Mouse (Mus musculus): ENCODE data around the gene Zfp574. TPM values are rescaled to one million over a fixed set of nuclear protein-coding genes. Genes with fewer than 3 reads are reported as not detected.

The Zfp574 gene
- polyA plus RNA-seq, 1 experiment from 2014 or later: 23.1 TPM

DNA sequence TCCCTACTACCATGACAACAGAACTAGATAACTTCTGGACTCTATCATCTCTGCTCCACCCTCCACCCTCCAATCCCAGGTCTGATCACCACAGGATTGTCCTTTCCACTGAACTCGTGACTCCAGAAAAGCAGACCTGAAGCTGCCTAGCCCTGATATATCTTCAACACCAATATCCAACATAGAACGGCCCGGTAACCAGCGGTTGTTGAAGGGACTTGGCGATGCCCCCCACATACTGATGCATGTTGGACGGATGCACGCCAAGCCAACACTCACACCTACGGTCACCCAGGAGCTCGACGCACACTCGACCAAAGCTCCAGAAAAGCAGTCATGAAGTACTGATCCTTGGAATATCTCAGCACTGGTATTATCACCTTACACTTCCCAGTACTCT lies 58.9 kb downstream of the Zfp574 start:
- H3K27me3 ChIP-seq (replicated peaks; ENCODE audit: control insufficient read depth, insufficient read depth, low read length): peaks cover 43% of the 10 kb centered on the region
- H3K4me2 ChIP-seq: no peak overlapping the region

DNA sequence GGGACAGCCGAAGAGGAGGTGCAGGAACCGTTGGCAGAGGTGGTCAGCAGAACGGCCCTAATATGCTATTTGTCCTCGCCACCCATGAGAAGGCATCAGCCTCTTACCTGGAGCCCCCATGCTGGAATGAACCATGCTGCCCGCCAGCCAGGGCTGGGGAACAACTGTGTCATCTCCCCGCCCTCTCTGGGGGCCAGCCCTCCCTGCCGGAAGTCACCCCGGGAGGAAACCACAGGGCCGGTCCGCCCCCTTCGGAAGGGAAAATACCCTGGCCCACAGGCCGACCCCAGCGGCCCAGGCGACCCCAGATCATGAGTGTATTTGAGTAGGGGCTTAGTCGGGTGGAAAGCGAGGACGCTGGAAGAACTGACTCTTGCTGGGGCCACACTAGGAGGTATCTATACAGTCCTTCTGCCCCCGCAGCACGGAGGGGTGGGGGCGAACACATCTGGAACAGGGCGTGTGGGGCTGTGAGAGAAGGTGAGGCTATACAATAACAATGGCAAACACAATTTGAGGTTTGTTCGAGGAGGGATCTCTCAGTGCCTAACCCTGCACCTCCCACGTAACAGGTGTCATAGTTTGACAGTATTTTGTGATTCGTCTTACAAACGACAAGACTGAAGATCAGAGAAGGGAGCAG lies 60.1 kb downstream of the Zfp574 start:
- 7% methylated on average over 25 of the region's 25 CpGs for WGBS
- Histone ChIP-seq H3K4me2 (peak overlapping the region; percentile 69), H3K27me3 (replicated peaks; ENCODE audit: control insufficient read depth, insufficient read depth, low read length) (peaks cover 45% of the 10 kb centered on the region), H3K27ac (ENCODE audit: low read depth, low read length) (no peak overlapping the region), H3K4me1 (replicated peaks; ENCODE audit: control insufficient read depth, insufficient read depth, low read length) (peaks cover 7% of the 10 kb centered on the region), H3K4me3 (ENCODE audit: low read depth, low read length) (peak overlapping the region; percentile 45), H3K9me3 (ENCODE audit: control insufficient read depth, low read length) (no peaks in the 10 kb centered on the region), H3K9ac (ENCODE audit: low read depth, low read length) (peak overlapping the region; percentile 57), H3K36me3 (ENCODE audit: control insufficient read depth, insufficient read depth, low read length) (no peaks in the 10 kb centered on the region)
- ATAC-seq (replicated peaks; ENCODE audit: low FRiP score): no peak; the same call in 1 of the 2 replicates
- DNase-seq (ENCODE audit: low spot score): no peak

More for the DNA sequence above, 58.9 kb downstream of the Zfp574 start:
- Histone ChIP-seq H3K27ac (ENCODE audit: low read depth, low read length) (no peak overlapping the region), H3K4me1 (replicated peaks; ENCODE audit: control insufficient read depth, insufficient read depth, low read length) (peaks cover 7% of the 10 kb centered on the region), H3K9me3 (ENCODE audit: control insufficient read depth, low read length) (no peaks in the 10 kb centered on the region), H3K9ac (ENCODE audit: low read depth, low read length) (no peak overlapping the region), H3K36me3 (ENCODE audit: control insufficient read depth, insufficient read depth, low read length) (no peaks in the 10 kb centered on the region), H3K4me3 (ENCODE audit: low read depth, low read length) (no peak overlapping the region)
- ATAC-seq (replicated peaks; ENCODE audit: low FRiP score): no peak
- WGBS: 84% methylated on average over 11 of the region's 11 CpGs
- no peak for DNase-seq (ENCODE audit: low spot score)

Small RNA genes lying within 50 kb of the gene (microRNA-seq; reads per million reads assigned to microRNA genes)
- gene Mir6537 (ENCODE audit: borderline number of aligned reads): not detected

Other genes with a start within 250 kb of the Zfp574 start
- gene Gm9844, start 210.4 kb upstream of the Zfp574 start, polyA plus RNA-seq (2014; fragmentation: Nextera tagmentation; extraction: Ambion mirVana): 5.0 and 5.8 TPM in 2 replicates
- not detected in 2 replicates for gene Lypd4, start 202.6 kb upstream of the Zfp574 start, polyA plus RNA-seq (2014; fragmentation: Nextera tagmentation; extraction: Ambion mirVana)
- not detected in 2 replicates for gene Dmrtc2, start 202.5 kb upstream of the Zfp574 start, polyA plus RNA-seq (2014; fragmentation: Nextera tagmentation; extraction: Ambion mirVana)
- gene Rps19, start 188.2 kb upstream of the Zfp574 start, polyA plus RNA-seq (2014; fragmentation: Nextera tagmentation; extraction: Ambion mirVana): 2,415 and 2,620 TPM in 2 replicates
- 0.12 TPM in 1 of 2 replicates, not detected in the other for gene Cd79a, start 175.2 kb upstream of the Zfp574 start, polyA plus RNA-seq (2014; fragmentation: Nextera tagmentation; extraction: Ambion mirVana)
- 98.6 and 103 TPM in 2 replicates for gene Arhgef1, start 169.7 kb upstream of the Zfp574 start, polyA plus RNA-seq (2014; fragmentation: Nextera tagmentation; extraction: Ambion mirVana)
- gene Gm4881, start 128.1 kb upstream of the Zfp574 start, polyA plus RNA-seq (2014; fragmentation: Nextera tagmentation; extraction: Ambion mirVana): not detected in 2 replicates
- gene Rabac1, start 99.8 kb upstream of the Zfp574 start, polyA plus RNA-seq (2014; fragmentation: Nextera tagmentation; extraction: Ambion mirVana): 91.3 and 101 TPM in 2 replicates
- gene Atp1a3, start 66.6 kb upstream of the Zfp574 start, polyA plus RNA-seq (2014; fragmentation: Nextera tagmentation; extraction: Ambion mirVana): 1.4 and 1.5 TPM in 2 replicates
- gene Grik5, start 221 bp upstream of the Zfp574 start, polyA plus RNA-seq (2014; fragmentation: Nextera tagmentation; extraction: Ambion mirVana): 3.5 and 5.3 TPM in 2 replicates
- 2.2 and 3.2 TPM in 2 replicates for gene Pou2f2, start 107.2 kb downstream of the Zfp574 start, polyA plus RNA-seq (2014; fragmentation: Nextera tagmentation; extraction: Ambion mirVana)
- 19.6 and 21.1 TPM in 2 replicates for gene Dedd2, start 148.0 kb downstream of the Zfp574 start, polyA plus RNA-seq (2014; fragmentation: Nextera tagmentation; extraction: Ambion mirVana)
- gene Zfp526, start 148.9 kb downstream of the Zfp574 start, polyA plus RNA-seq (2014; fragmentation: Nextera tagmentation; extraction: Ambion mirVana): 4.0 and 4.2 TPM in 2 replicates
- 11.0 and 13.0 TPM in 2 replicates for gene Gsk3a, start 165.3 kb downstream of the Zfp574 start, polyA plus RNA-seq (2014; fragmentation: Nextera tagmentation; extraction: Ambion mirVana)
- gene Erf, start 178.2 kb downstream of the Zfp574 start, polyA plus RNA-seq (2014; fragmentation: Nextera tagmentation; extraction: Ambion mirVana): 13.8 and 16.4 TPM in 2 replicates
- gene Cic, start 195.1 kb downstream of the Zfp574 start, polyA plus RNA-seq (2014; fragmentation: Nextera tagmentation; extraction: Ambion mirVana): 21.6 and 25.2 TPM in 2 replicates
- 104 and 106 TPM in 2 replicates for gene Pafah1b3, start 225.4 kb downstream of the Zfp574 start, polyA plus RNA-seq (2014; fragmentation: Nextera tagmentation; extraction: Ambion mirVana)
- 0.32 and 0.68 TPM in 2 replicates for gene Prr19, start 228.8 kb downstream of the Zfp574 start, polyA plus RNA-seq (2014; fragmentation: Nextera tagmentation; extraction: Ambion mirVana)
- 0.16 and 0.32 TPM in 2 replicates for gene Tmem145, start 233.5 kb downstream of the Zfp574 start, polyA plus RNA-seq (2014; fragmentation: Nextera tagmentation; extraction: Ambion mirVana)
- gene Megf8, start 244.6 kb downstream of the Zfp574 start, polyA plus RNA-seq (2014; fragmentation: Nextera tagmentation; extraction: Ambion mirVana): 5.1 and 5.5 TPM in 2 replicates

All from liver, embryonic 11.5 days (tissue).